Mouse (Mus musculus) kidney, embryonic 16.5 days (tissue): Measurements from ENCODE around the gene Slc13a1. TPM values are rescaled to one million over a fixed set of nuclear protein-coding genes. Genes with fewer than 3 reads are reported as not detected.
A peak's percentile ranks its signal among the peaks of the same experiment; 100 is the strongest.

ENCODE experiments used
- ATAC-seq: fragments of 200-750 bp; cut with Nextera tagmentation; 2 replicates; pipeline ENCODE4 v1.8.0; 2017; ENCODE audit warnings: moderate TSS enrichment; ENCODE audit not compliant: low FRiP score, low TSS enrichment
- H3K27ac ChIP-seq: fragments of 300-500 bp; sonication (generic); 2 replicates; pipeline ENCODE4 v1.5.1; 2014; ENCODE audit warnings: low read length
- H3K27me3 ChIP-seq: fragments of 300-500 bp; sonication (generic); 2 replicates; pipeline ENCODE4 v1.6.1; 2014; ENCODE audit warnings: low read length, control low read depth, mixed read lengths; ENCODE audit not compliant: insufficient read depth
- H3K36me3 ChIP-seq: fragments of 300-500 bp; sonication (generic); 2 replicates; pipeline ENCODE4 v1.6.1; 2014; ENCODE audit warnings: low read length, control low read depth, mixed read lengths; ENCODE audit not compliant: insufficient read depth
- H3K4me1 ChIP-seq: fragments of 300-500 bp; sonication (generic); 2 replicates; pipeline ENCODE4 v1.6.1; 2014; ENCODE audit warnings: low read length, control low read depth, mixed read lengths; ENCODE audit not compliant: insufficient read depth
- H3K4me2 ChIP-seq: fragments of 300-500 bp; sonication (generic); replicated peaks from 2 replicates; pipeline ENCODE4 v1.6.1; 2014; ENCODE audit warnings: low read depth, low read length
- H3K4me3 ChIP-seq: fragments of 300-500 bp; sonication (generic); 2 replicates; pipeline ENCODE4 v1.5.1; 2014; ENCODE audit warnings: mild to moderate bottlenecking, low read length
- H3K9ac ChIP-seq: fragments of 300-500 bp; sonication (generic); replicated peaks from 2 replicates; pipeline ENCODE4 v1.6.1; 2014; ENCODE audit warnings: low read length
- H3K9me3 ChIP-seq: fragments of 300-500 bp; sonication (generic); 2 replicates; pipeline ENCODE4 v1.6.1; 2016; ENCODE audit warnings: low read length, control low read depth
- WGBS: fragments of 180-500 bp; shearing (Covaris S2); extraction: QIAGEN DNeasy Blood & Tissue Kit; methylation state at CpG from one replicate; pipeline ENCODE4 v1.1.7; 2014; 5-methylcytosine and 5-hydroxymethylcytosine counted together
- polyA plus RNA-seq: library from polyadenylated mRNA; unstranded; fragments of >200 nt; fragmentation: Nextera tagmentation; extraction: Ambion mirVana; gene quantifications from 2 replicates; pipeline ENCODE4 v1.2.1, GENCODE M21; 2015

Gene Slc13a1
- polyA plus RNA-seq, 1 experiment from 2014 or later = 6.0 TPM

- Histone ChIP-seq H3K4me2 (no peak overlapping the region), H3K27me3 (no peaks in the 10 kb centered on the region), H3K36me3 (no peaks in the 10 kb centered on the region), H3K27ac (no peak overlapping the region), H3K4me1 (no peaks in the 10 kb centered on the region), H3K4me3 (no peak overlapping the region), H3K9me3 (no peaks in the 10 kb centered on the region), H3K9ac (no peak overlapping the region)
- WGBS = 87% methylated on average over 6 of the region's 6 CpGs
- ATAC-seq = no peak
These were observed 1.1 kb downstream of the Slc13a1 start for GRCm38 (mm10) chr6:24166772-24167171.

GRCm38 (mm10) chr6:24165249-24165648 lies 2.6 kb downstream of the Slc13a1 start:
- H3K4me1 ChIP-seq = no peaks in the 10 kb centered on the region
- H3K27ac ChIP-seq = no peak overlapping the region
- H3K4me2 ChIP-seq = no peak overlapping the region
- ATAC-seq = no peak
- H3K9ac ChIP-seq = no peak overlapping the region
- no peaks in the 10 kb centered on the region for H3K9me3 ChIP-seq
- no peaks in the 10 kb centered on the region for H3K27me3 ChIP-seq
- H3K36me3 ChIP-seq = no peaks in the 10 kb centered on the region
- WGBS = 64% methylated on average over 3 of the region's 3 CpGs
- H3K4me3 ChIP-seq = no peak overlapping the region

- Histone ChIP-seq H3K9me3 (no peaks in the 10 kb centered on the region), H3K27ac (no peak overlapping the region), H3K36me3 (no peaks in the 10 kb centered on the region), H3K27me3 (no peaks in the 10 kb centered on the region), H3K4me2 (no peak overlapping the region), H3K4me3 (no peak overlapping the region), H3K4me1 (no peaks in the 10 kb centered on the region), H3K9ac (no peak overlapping the region)
- WGBS = 90% methylated on average over 1 of the region's 1 CpGs
- no peak for ATAC-seq
These were observed 8.1 kb downstream of the Slc13a1 start for GRCm38 (mm10) chr6:24159795-24160194.

GRCm38 (mm10) chr6:24154901-24155300 lies 13.0 kb downstream of the Slc13a1 start:
- Histone ChIP-seq H3K9ac (no peak overlapping the region), H3K27me3 (no peaks in the 10 kb centered on the region), H3K4me3 (no peak overlapping the region), H3K4me1 (no peaks in the 10 kb centered on the region), H3K27ac (no peak overlapping the region), H3K36me3 (no peaks in the 10 kb centered on the region), H3K9me3 (no peaks in the 10 kb centered on the region), H3K4me2 (no peak overlapping the region)
- WGBS = 38% methylated on average over 4 of the region's 4 CpGs
- 0 out of 2 replicates have a peak, but pooled peaks have one; percentile 49 for ATAC-seq

GRCm38 (mm10) chr6:24132951-24133350 lies 34.9 kb downstream of the Slc13a1 start:
- Histone ChIP-seq H3K27ac (no peak overlapping the region), H3K36me3 (no peaks in the 10 kb centered on the region), H3K4me1 (no peaks in the 10 kb centered on the region), H3K4me2 (no peak overlapping the region), H3K9ac (no peak overlapping the region), H3K9me3 (no peaks in the 10 kb centered on the region), H3K4me3 (no peak overlapping the region), H3K27me3 (no peaks in the 10 kb centered on the region)
- ATAC-seq = no peak
- WGBS = 91% methylated on average over 4 of the region's 4 CpGs

GRCm38 (mm10) chr6:24122632-24123031 lies 45.3 kb downstream of the Slc13a1 start:
- no peak for ATAC-seq
- Histone ChIP-seq H3K27ac (no peak overlapping the region), H3K9ac (no peak overlapping the region), H3K4me2 (no peak overlapping the region), H3K27me3 (no peaks in the 10 kb centered on the region), H3K36me3 (no peaks in the 10 kb centered on the region), H3K4me3 (no peak overlapping the region), H3K4me1 (no peaks in the 10 kb centered on the region), H3K9me3 (no peaks in the 10 kb centered on the region)

GRCm38 (mm10) chr6:24111614-24112013 lies 56.3 kb downstream of the Slc13a1 start:
- no peak for ATAC-seq
- 96% methylated on average over 8 of the region's 8 CpGs for WGBS
- Histone ChIP-seq H3K4me1 (no peaks in the 10 kb centered on the region), H3K4me2 (no peak overlapping the region), H3K27me3 (no peaks in the 10 kb centered on the region), H3K36me3 (no peaks in the 10 kb centered on the region), H3K27ac (no peak overlapping the region), H3K9me3 (peaks cover 4% of the 10 kb centered on the region; the same call in 1 of the 2 replicates), H3K4me3 (no peak overlapping the region), H3K9ac (no peak overlapping the region)

GRCm38 (mm10) chr6:24108471-24108870 lies 59.4 kb downstream of the Slc13a1 start:
- no peak overlapping the region for H3K4me3 ChIP-seq
- no peaks in the 10 kb centered on the region for H3K36me3 ChIP-seq
- H3K4me2 ChIP-seq = no peak overlapping the region
- 86% methylated on average over 4 of the region's 4 CpGs for WGBS
- H3K27ac ChIP-seq = no peak overlapping the region
- no peak for ATAC-seq
- no peaks in the 10 kb centered on the region for H3K27me3 ChIP-seq
- H3K9ac ChIP-seq = no peak overlapping the region
- H3K4me1 ChIP-seq = no peaks in the 10 kb centered on the region
- H3K9me3 ChIP-seq = peaks cover 4% of the 10 kb centered on the region; the same call in 1 of the 2 replicates

GRCm38 (mm10) chr6:24106157-24106556 lies 61.7 kb downstream of the Slc13a1 start:
- WGBS = 61% methylated on average over 3 of the region's 3 CpGs
- no peak overlapping the region for H3K4me2 ChIP-seq
- H3K27me3 ChIP-seq = no peaks in the 10 kb centered on the region
- no peak overlapping the region for H3K27ac ChIP-seq
- no peaks in the 10 kb centered on the region for H3K36me3 ChIP-seq
- H3K9me3 ChIP-seq = peaks cover 4% of the 10 kb centered on the region; the same call in 1 of the 2 replicates
- H3K4me3 ChIP-seq = no peak overlapping the region
- no peak for ATAC-seq
- no peaks in the 10 kb centered on the region for H3K4me1 ChIP-seq
- no peak overlapping the region for H3K9ac ChIP-seq

- Histone ChIP-seq H3K27me3 (no peaks in the 10 kb centered on the region), H3K4me3 (no peak overlapping the region), H3K9me3 (peaks cover 4% of the 10 kb centered on the region; the same call in 1 of the 2 replicates), H3K4me1 (no peaks in the 10 kb centered on the region), H3K36me3 (no peaks in the 10 kb centered on the region), H3K27ac (no peak overlapping the region), H3K9ac (no peak overlapping the region), H3K4me2 (no peak overlapping the region)
- WGBS = 48% methylated on average over 5 of the region's 5 CpGs
- peak; percentile 83 for ATAC-seq
These were observed 62.2 kb downstream of the Slc13a1 start for GRCm38 (mm10) chr6:24105681-24106080.
